Mouse (Mus musculus) urinary bladder, postnatal 36 days (tissue): ENCODE measurements around the gene Bcl2.

Experiments used
- DNase-seq, 2 experiments: peaks; one replicate each; pipeline ENCODE4 v3.0.0; 2022; ENCODE audit warnings: low spot score in 2 of 2, mixed read lengths in 1 of 2

The Bcl2 gene

GRCm38 (mm10) chr1:106628279-106628678 is 85.8 kb downstream of the Bcl2 start:
- no peak for DNase-seq

GRCm38 (mm10) chr1:106627241-106627640 is 86.8 kb downstream of the Bcl2 start:
- DNase-seq = no peak

GRCm38 (mm10) chr1:106620174-106620931 is 93.7 kb downstream of the Bcl2 start:
- DNase-seq = no peak

GRCm38 (mm10) chr1:106618814-106619213 is 95.3 kb downstream of the Bcl2 start:
- DNase-seq = no peak

GRCm38 (mm10) chr1:106616955-106617354 is 97.1 kb downstream of the Bcl2 start:
- no peak for DNase-seq

GRCm38 (mm10) chr1:106613371-106613770 is 100.7 kb downstream of the Bcl2 start:
- DNase-seq = no peak

GRCm38 (mm10) chr1:106612166-106613031 is 101.7 kb downstream of the Bcl2 start:
- no peak for DNase-seq

- no peak for DNase-seq
These were observed 102.8 kb downstream of the Bcl2 start for GRCm38 (mm10) chr1:106611246-106611645.

GRCm38 (mm10) chr1:106608098-106608778 is 105.8 kb downstream of the Bcl2 start:
- no peak for DNase-seq

- no peak for DNase-seq
These were observed 107.1 kb downstream of the Bcl2 start for GRCm38 (mm10) chr1:106606951-106607350.

- no peak for DNase-seq
These were observed 110.7 kb downstream of the Bcl2 start for GRCm38 (mm10) chr1:106603406-106603805.

GRCm38 (mm10) chr1:106602941-106603340 is 111.1 kb downstream of the Bcl2 start:
- DNase-seq = no peak

GRCm38 (mm10) chr1:106602536-106602935 is 111.5 kb downstream of the Bcl2 start:
- DNase-seq = peak; percentile 20 to 22

GRCm38 (mm10) chr1:106601247-106601646 is 112.8 kb downstream of the Bcl2 start:
- no peak for DNase-seq

- DNase-seq = no peak
These were observed 113.2 kb downstream of the Bcl2 start for GRCm38 (mm10) chr1:106600841-106601240.

GRCm38 (mm10) chr1:106598292-106598583 is 115.8 kb downstream of the Bcl2 start:
- no peak for DNase-seq

- no peak for DNase-seq
These were observed 116.3 kb downstream of the Bcl2 start for GRCm38 (mm10) chr1:106597575-106598291.

- DNase-seq = no peak
These were observed 117.7 kb downstream of the Bcl2 start for GRCm38 (mm10) chr1:106596380-106596779.

GRCm38 (mm10) chr1:106595286-106595885 is 118.7 kb downstream of the Bcl2 start:
- no peak for DNase-seq

GRCm38 (mm10) chr1:106591180-106591774 is 122.8 kb downstream of the Bcl2 start:
- peak in 1 of 2 experiments; percentile 20 for DNase-seq

GRCm38 (mm10) chr1:106589141-106589540 is 124.9 kb downstream of the Bcl2 start:
- no peak for DNase-seq
